Mouse (Mus musculus): ENCODE measurements around the gene Stard10.

DNA sequence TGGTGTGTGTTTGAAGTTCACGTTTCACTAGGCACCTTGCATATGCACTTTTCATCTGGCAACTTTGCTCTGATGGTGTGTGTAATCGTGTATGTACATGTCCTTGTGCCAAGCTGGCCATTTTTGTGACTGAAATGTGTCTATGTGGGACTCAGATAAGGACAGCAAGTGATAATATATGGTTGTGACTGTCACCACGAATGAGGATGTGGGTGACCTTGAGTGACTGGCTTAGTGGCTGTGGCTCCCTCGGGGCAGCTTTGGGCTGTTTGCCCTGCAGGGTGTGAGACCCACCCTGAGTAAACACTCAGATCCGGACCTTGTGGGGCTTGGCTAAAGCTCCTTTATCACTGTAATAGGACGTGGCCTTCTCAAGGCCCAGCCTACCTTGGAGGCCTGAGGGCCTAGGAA, 290 bp upstream of the Stard10 start:
- no peak for TF ChIP-seq CTCF (IDR thresholded peaks at IDR 0.05)
- no peak for TF ChIP-seq POLR2A (IDR thresholded peaks at IDR 0.05; ENCODE audit: insufficient read depth, low read depth, low read length)
